Mouse (Mus musculus): ENCODE results near the gene Clec4b2.
"Not testable (repeated sequence)": the region's sequence is repeated elsewhere in the genome, so short reads cannot be mapped to it uniquely, and the experiment has no call there.

The Clec4b2 gene

GRCm38 (mm10) chr6:123172593-123172992 is at the start of gene Clec4b2:
TSS of gene Clec4b2 (plus strand) at chr6:123172893.
- no peak for DNase-seq (ENCODE audit: low read depth, low spot score)

GRCm38 (mm10) chr6:123123195-123123594 is 49.5 kb upstream of the Clec4b2 start:
- peak; percentile 9 for DNase-seq (ENCODE audit: low read depth, low spot score)

GRCm38 (mm10) chr6:123127173-123127572 is 45.5 kb upstream of the Clec4b2 start:
- no peak for DNase-seq (ENCODE audit: low read depth, low spot score)

- not testable (repeated sequence) for DNase-seq (ENCODE audit: low read depth, low spot score)
These were observed 34.7 kb upstream of the Clec4b2 start for GRCm38 (mm10) chr6:123137766-123138526.

- no peak for DNase-seq (ENCODE audit: low read depth, low spot score)
These were observed 2.6 kb upstream of the Clec4b2 start for GRCm38 (mm10) chr6:123170106-123170505.

- no peak for DNase-seq (ENCODE audit: low read depth, low spot score)
These were observed 1.7 kb upstream of the Clec4b2 start for GRCm38 (mm10) chr6:123171040-123171439.

- DNase-seq (ENCODE audit: low read depth, low spot score), result no peak
These were observed 2.9 kb downstream of the Clec4b2 start for GRCm38 (mm10) chr6:123175549-123175948.

- DNase-seq (ENCODE audit: low read depth, low spot score), result peak; percentile 15
These were observed 12.2 kb downstream of the Clec4b2 start for GRCm38 (mm10) chr6:123184862-123185261.

GRCm38 (mm10) chr6:123207187-123208076 is 34.7 kb downstream of the Clec4b2 start:
- DNase-seq (ENCODE audit: low read depth, low spot score), result no peak

- DNase-seq (ENCODE audit: low read depth, low spot score), result not testable (repeated sequence)
These were observed 35.4 kb downstream of the Clec4b2 start for GRCm38 (mm10) chr6:123208077-123208439.

- no peak for DNase-seq (ENCODE audit: low read depth, low spot score)
These were observed 39.0 kb downstream of the Clec4b2 start for GRCm38 (mm10) chr6:123211726-123212125.

GRCm38 (mm10) chr6:123227519-123228166 is 55.0 kb downstream of the Clec4b2 start:
- no peak for DNase-seq (ENCODE audit: low read depth, low spot score)

GRCm38 (mm10) chr6:123229644-123230043 is 57.0 kb downstream of the Clec4b2 start, which contains the start of gene Clec4n:
TSS of gene Clec4n (plus strand) at chr6:123229843.
- no peak for DNase-seq (ENCODE audit: low read depth, low spot score)

- peak; percentile 4 for DNase-seq (ENCODE audit: low read depth, low spot score)
These were observed 58.5 kb downstream of the Clec4b2 start for GRCm38 (mm10) chr6:123231149-123231548.

- DNase-seq (ENCODE audit: low read depth, low spot score), result no peak
These were observed 64.9 kb downstream of the Clec4b2 start for GRCm38 (mm10) chr6:123237582-123237981.

GRCm38 (mm10) chr6:123244201-123244600 is 71.5 kb downstream of the Clec4b2 start:
- DNase-seq (ENCODE audit: low read depth, low spot score), result no peak

- DNase-seq (ENCODE audit: low read depth, low spot score), result not testable (repeated sequence)
These were observed 76.2 kb downstream of the Clec4b2 start for GRCm38 (mm10) chr6:123248862-123249261.

- no peak for DNase-seq (ENCODE audit: low read depth, low spot score)
These were observed 80.0 kb downstream of the Clec4b2 start for GRCm38 (mm10) chr6:123252735-123253134.
